Mouse (Mus musculus) testis, adult 2 months (tissue): ENCODE data around the gene Gmpr. TPM values are rescaled to one million over a fixed set of nuclear protein-coding genes. Genes with fewer than 3 reads are reported as not detected.

Experiments used
- H3K27ac ChIP-seq: fragments of 200-500 bp; 2 replicates; pipeline ENCODE4 v1.5.1; 2012; ENCODE audit warnings: low read depth, low read length; ENCODE audit not compliant: control insufficient read depth, insufficient read depth
- H3K27me3 ChIP-seq: fragments of 200-500 bp; 2 replicates; pipeline ENCODE4 v1.6.1; 2012; ENCODE audit warnings: mild to moderate bottlenecking, low read length, moderate library complexity; ENCODE audit not compliant: control insufficient read depth, insufficient read depth
- H3K36me3 ChIP-seq: fragments of 200-500 bp; 2 replicates; pipeline ENCODE4 v1.6.1; 2012; ENCODE audit warnings: mild to moderate bottlenecking, low read length; ENCODE audit not compliant: control insufficient read depth, insufficient read depth
- H3K4me1 ChIP-seq: fragments of 200-500 bp; 2 replicates; pipeline ENCODE4 v1.6.1; 2012; ENCODE audit warnings: low read length; ENCODE audit not compliant: control insufficient read depth, insufficient read depth
- H3K4me3 ChIP-seq: fragments of 200-500 bp; 2 replicates; pipeline ENCODE4 v1.5.1; 2012; ENCODE audit warnings: low read depth, mild to moderate bottlenecking, low read length, moderate library complexity, mixed read lengths; ENCODE audit not compliant: control insufficient read depth
- CTCF ChIP-seq: fragments of 200-500 bp; IDR thresholded peaks from 2 replicates; pipeline ENCODE4 v1.5.1; 2012; ENCODE audit warnings: low read depth, mild to moderate bottlenecking, inconsistent platforms, low read length, moderate library complexity; ENCODE audit not compliant: control insufficient read depth, insufficient read depth, insufficient replicate concordance
- POLR2A ChIP-seq: fragments of 200-500 bp; IDR thresholded peaks from 2 replicates; pipeline ENCODE4 v1.6.1; 2012; ENCODE audit warnings: low read depth, mild to moderate bottlenecking, inconsistent platforms, low read length, moderate library complexity; ENCODE audit not compliant: control insufficient read depth
- polyA plus RNA-seq: library from polyadenylated mRNA; depleted of rRNA; stranded (reverse); fragments of >200 nt; gene quantifications from 2 replicates; pipeline ENCODE4 v1.2.3, GENCODE M21; 2012

Gmpr gene
- polyA plus RNA-seq, 1 experiment = 6.4 TPM

GRCm38 (mm10) chr13:45576185-45576584 lies 68.9 kb downstream of the Gmpr start:
- no peaks in the 10 kb centered on the region for H3K27me3 ChIP-seq
- H3K36me3 ChIP-seq = no peaks in the 10 kb centered on the region
- H3K4me1 ChIP-seq = no peaks in the 10 kb centered on the region; the same call in 1 of the 2 replicates
- no peak overlapping the region for H3K27ac ChIP-seq
- no peak overlapping the region for H3K4me3 ChIP-seq
- TF ChIP-seq CTCF (no peak), POLR2A (no peak)

GRCm38 (mm10) chr13:45577366-45577765 lies 70.1 kb downstream of the Gmpr start:
- Histone ChIP-seq H3K4me3 (no peak overlapping the region), H3K27ac (no peak overlapping the region), H3K4me1 (peaks cover 3% of the 10 kb centered on the region), H3K27me3 (no peaks in the 10 kb centered on the region), H3K36me3 (no peaks in the 10 kb centered on the region)
- TF ChIP-seq CTCF (no peak), POLR2A (no peak)

GRCm38 (mm10) chr13:45577784-45578183 lies 70.5 kb downstream of the Gmpr start:
- TF ChIP-seq CTCF (no peak), POLR2A (no peak)
- no peaks in the 10 kb centered on the region for H3K27me3 ChIP-seq
- H3K36me3 ChIP-seq = no peaks in the 10 kb centered on the region
- no peak overlapping the region for H3K27ac ChIP-seq
- H3K4me3 ChIP-seq = no peak overlapping the region
- peaks cover 4% of the 10 kb centered on the region for H3K4me1 ChIP-seq

GRCm38 (mm10) chr13:45579751-45580150 lies 72.5 kb downstream of the Gmpr start:
- H3K4me3 ChIP-seq = no peak overlapping the region
- no peaks in the 10 kb centered on the region for H3K36me3 ChIP-seq
- TF ChIP-seq CTCF (no peak), POLR2A (no peak)
- H3K4me1 ChIP-seq = peaks cover 4% of the 10 kb centered on the region
- H3K27ac ChIP-seq = no peak overlapping the region
- no peaks in the 10 kb centered on the region for H3K27me3 ChIP-seq

- Histone ChIP-seq H3K27ac (0 out of 2 replicates have a peak overlapping the region, but pooled peaks have one; percentile 42), H3K27me3 (no peaks in the 10 kb centered on the region), H3K36me3 (no peaks in the 10 kb centered on the region), H3K4me1 (peaks cover 4% of the 10 kb centered on the region; the same call in 1 of the 2 replicates), H3K4me3 (no peak overlapping the region)
- TF ChIP-seq POLR2A (no peak), CTCF (no peak)
Measured at GRCm38 (mm10) chr13:45582294-45582693, 75.0 kb downstream of the Gmpr start.

- Histone ChIP-seq H3K27me3 (no peaks in the 10 kb centered on the region), H3K27ac (no peak overlapping the region), H3K4me1 (peaks cover 4% of the 10 kb centered on the region; the same call in 1 of the 2 replicates), H3K36me3 (no peaks in the 10 kb centered on the region), H3K4me3 (no peak overlapping the region)
- peak; percentile 22; the same call in 1 of the 2 replicates for TF ChIP-seq CTCF
- no peak for TF ChIP-seq POLR2A
Measured at GRCm38 (mm10) chr13:45583061-45583460, 75.8 kb downstream of the Gmpr start.

GRCm38 (mm10) chr13:45590898-45591297 lies 83.7 kb downstream of the Gmpr start:
- no peaks in the 10 kb centered on the region for H3K4me1 ChIP-seq
- no peaks in the 10 kb centered on the region for H3K36me3 ChIP-seq
- no peak overlapping the region for H3K27ac ChIP-seq

GRCm38 (mm10) chr13:45593914-45594313 lies 86.7 kb downstream of the Gmpr start:
- no peaks in the 10 kb centered on the region for H3K27me3 ChIP-seq
- H3K27ac ChIP-seq = no peak overlapping the region
- TF ChIP-seq CTCF (no peak), POLR2A (no peak)
- H3K4me3 ChIP-seq = no peak overlapping the region
- no peaks in the 10 kb centered on the region for H3K4me1 ChIP-seq
- no peaks in the 10 kb centered on the region for H3K36me3 ChIP-seq

More at GRCm38 (mm10) chr13:45590898-45591297, 83.7 kb downstream of the Gmpr start:
- no peak for TF ChIP-seq POLR2A
- no peak for TF ChIP-seq CTCF
- Histone ChIP-seq H3K4me3 (no peak overlapping the region), H3K27me3 (no peaks in the 10 kb centered on the region)
